Mouse (Mus musculus): ENCODE results near the gene Rad23b.

GRCm38 (mm10) chr4:55325786-55326518, 23.9 kb upstream of the Rad23b start:
- no peak for TF ChIP-seq CTCF (IDR thresholded peaks at IDR 0.05; ENCODE audit: low read depth)
- TF ChIP-seq EP300 (IDR thresholded peaks at IDR 0.05; ENCODE audit: low read depth): no peak

All from liver, postnatal 0 days (tissue).